Mouse (Mus musculus): ENCODE results near the gene Rbmxl2. TPM values are rescaled to one million over a fixed set of nuclear protein-coding genes. Genes with fewer than 3 reads are reported as not detected.

The Rbmxl2 gene
- not detected for polyA plus RNA-seq (2017; shearing (Covaris generic))

DNA sequence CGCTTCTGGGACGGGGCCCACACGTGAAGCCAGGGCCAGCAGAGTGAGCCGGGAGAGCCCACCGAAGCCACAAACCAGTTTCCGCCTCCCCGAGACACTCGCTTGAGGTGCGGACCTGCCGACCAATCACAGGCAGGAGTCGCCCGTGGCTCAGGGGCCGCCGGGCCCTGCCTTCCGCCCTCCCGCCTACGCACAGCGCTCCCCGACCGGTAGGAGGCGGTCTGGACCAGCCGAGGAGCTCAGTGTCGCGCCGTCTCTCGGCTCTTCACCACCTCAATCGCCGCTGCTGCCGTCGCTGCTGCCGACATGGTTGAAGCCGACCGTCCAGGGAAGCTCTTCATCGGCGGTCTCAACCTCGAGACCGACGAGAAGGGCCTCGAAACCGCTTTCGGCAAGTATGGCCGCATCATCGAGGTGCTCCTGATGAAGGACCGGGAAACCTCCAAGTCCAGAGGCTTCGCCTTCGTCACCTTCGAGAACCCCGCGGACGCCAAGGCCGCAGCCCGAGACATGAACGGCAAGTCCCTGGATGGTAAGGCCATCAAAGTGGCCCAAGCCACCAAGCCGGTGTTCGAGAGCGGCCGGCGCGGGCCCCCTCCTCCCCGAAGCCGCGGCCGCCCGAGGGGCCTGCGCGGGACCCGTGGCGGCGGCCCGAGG is at the start of gene Rbmxl2:
Gene Rbmxl2, plus strand, starts transcription at position 242 of the 657 bp plus-strand sequence.

DNA sequence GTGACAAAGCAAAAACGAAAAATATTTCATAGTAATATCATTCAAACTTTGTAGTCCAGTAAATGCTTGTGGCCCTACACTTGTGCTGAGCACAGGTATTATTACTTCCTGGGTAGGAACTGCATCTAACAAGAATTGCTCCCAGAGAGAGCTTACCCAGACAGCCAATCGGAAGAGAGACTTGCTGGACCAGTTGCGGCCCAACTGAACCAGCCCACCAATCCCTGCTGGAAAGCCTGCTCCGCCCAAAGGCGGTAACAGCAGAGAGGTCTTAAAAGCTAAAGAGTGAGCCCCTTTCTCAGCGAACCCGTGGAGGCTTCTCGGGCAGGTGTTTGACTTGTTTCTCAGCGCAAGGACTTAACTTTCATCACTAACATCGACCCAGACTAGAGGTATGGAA is 42.6 kb upstream of the Rbmxl2 start, which contains the start of gene Nlrp14:
Gene Nlrp14, plus strand, starts transcription at position 301 of the 400 bp plus-strand sequence.

Other genes with a start within 250 kb of the Rbmxl2 start
- under 1 TPM in 1 of 2 experiments, not detected in 1; 0.18 TPM for gene Olfr6, start 245.5 kb upstream of the Rbmxl2 start, polyA plus RNA-seq (2017; shearing (Covaris generic))
- under 1 TPM in 1 of 2 experiments, not detected in 1; 0.15 TPM for gene Olfr711, start 234.0 kb upstream of the Rbmxl2 start, polyA plus RNA-seq (2017; shearing (Covaris generic))
- not detected for gene Olfr2, start 203.4 kb upstream of the Rbmxl2 start, polyA plus RNA-seq (2017; shearing (Covaris generic))
- gene Olfr713, start 178.3 kb upstream of the Rbmxl2 start, polyA plus RNA-seq (2017; shearing (Covaris generic)) = not detected
- gene Olfr714, start 138.5 kb upstream of the Rbmxl2 start, polyA plus RNA-seq (2017; shearing (Covaris generic)) = not detected
- gene Olfr17, start 116.2 kb upstream of the Rbmxl2 start, polyA plus RNA-seq (2017; shearing (Covaris generic)) = under 1 TPM; 0.14 to 0.17 TPM
- gene Olfr715b, start 99.1 kb upstream of the Rbmxl2 start, polyA plus RNA-seq (2017; shearing (Covaris generic)) = not detected
- gene Olfr715, start 78.4 kb upstream of the Rbmxl2 start, polyA plus RNA-seq (2017; shearing (Covaris generic)) = under 1 TPM in 1 of 2 experiments, not detected in 1; 0.05 TPM
- gene Olfr716, start 71.1 kb upstream of the Rbmxl2 start, polyA plus RNA-seq (2017; shearing (Covaris generic)) = under 1 TPM in 1 of 2 experiments, not detected in 1; 0.98 TPM
- not detected for gene Nlrp14, start 42.5 kb upstream of the Rbmxl2 start, polyA plus RNA-seq (2017; shearing (Covaris generic))
- not detected for gene Syt9, start 161.3 kb downstream of the Rbmxl2 start, polyA plus RNA-seq (2017; shearing (Covaris generic))

Data from activated CD4-positive, CD25-positive, alpha-beta regulatory T cell (primary cell).